Mouse (Mus musculus): ENCODE measurements around the gene Olfr586. TPM values are rescaled to one million over a fixed set of nuclear protein-coding genes. Genes with fewer than 3 reads are reported as not detected.

Gene Olfr586
- polyA plus RNA-seq, 1 experiment: not detected

- Histone ChIP-seq H3K27me3 (ENCODE audit: control insufficient read depth, insufficient read depth, insufficient read length) (no peaks in the 10 kb centered on the region), H3K79me2 (ENCODE audit: control insufficient read depth, insufficient read depth) (no peaks in the 10 kb centered on the region), H3K4me2 (ENCODE audit: low read depth) (no peak within 1 kb of the TSS), H3K4me3 (no peak within 1 kb of the TSS), H3K36me3 (ENCODE audit: control insufficient read depth, insufficient read depth) (no peaks in the 10 kb centered on the region), H3ac (ENCODE audit: control insufficient read depth, insufficient read length) (no peak within 1 kb of the TSS)
- no peak for TF ChIP-seq TCF3 (IDR thresholded peaks at IDR 0.05; ENCODE audit: insufficient read length, low read depth)
- TF ChIP-seq MYOD1 (IDR thresholded peaks at IDR 0.05; ENCODE audit: control insufficient read depth in 1 of 3, insufficient read length in 2 of 3, low read depth in 2 of 3): no peak
- no peak for TF ChIP-seq MYOG (IDR thresholded peaks at IDR 0.05; ENCODE audit: control insufficient read depth in 1 of 3, insufficient read depth in 1 of 3, insufficient read length in 2 of 3, low read depth in 2 of 3)
- TF ChIP-seq MAX (IDR thresholded peaks at IDR 0.05; ENCODE audit: low read depth): no peak
These were observed 28.0 kb downstream of the Olfr586 start, which contains the start of gene Olfr585 for GRCm38 (mm10) chr7:103097420-103097819. TSS of gene Olfr585 (plus strand) at chr7:103097720.

- no peak for TF ChIP-seq E2F4 (IDR thresholded peaks at IDR 0.05; ENCODE audit: insufficient read depth)
- no peak for TF ChIP-seq MAX (IDR thresholded peaks at IDR 0.05; ENCODE audit: low read depth)
- H3ac ChIP-seq (ENCODE audit: control insufficient read depth, insufficient read length): no peak within 1 kb of the TSS
- H3K4me2 ChIP-seq (ENCODE audit: low read depth): no peak within 1 kb of the TSS
- H3K27me3 ChIP-seq (ENCODE audit: control insufficient read depth, insufficient read depth, insufficient read length): no peaks in the 10 kb centered on the region
- no peaks in the 10 kb centered on the region for H3K36me3 ChIP-seq (ENCODE audit: control insufficient read depth, insufficient read depth)
- H3K4me3 ChIP-seq: no peak within 1 kb of the TSS
- no peaks in the 10 kb centered on the region for H3K79me2 ChIP-seq (ENCODE audit: control insufficient read depth, insufficient read depth)
These were observed 43.9 kb downstream of the Olfr586 start, which contains the start of gene Olfr584 for GRCm38 (mm10) chr7:103081585-103081984. TSS of gene Olfr584 (plus strand) at chr7:103081885.

Other genes with a start within 250 kb of the Olfr586 start
- not detected for gene Olfr568, start 248.5 kb downstream of the Olfr586 start, polyA plus RNA-seq (2012; fragmentation: generic; extraction: Trizol)
- gene Olfr569, start 234.8 kb downstream of the Olfr586 start, polyA plus RNA-seq (2012; fragmentation: generic; extraction: Trizol): not detected
- not detected for gene Olfr570, start 231.1 kb downstream of the Olfr586 start, polyA plus RNA-seq (2012; fragmentation: generic; extraction: Trizol)
- gene Olfr571, start 208.1 kb downstream of the Olfr586 start, polyA plus RNA-seq (2012; fragmentation: generic; extraction: Trizol): not detected
- gene Olfr572, start 201.2 kb downstream of the Olfr586 start, polyA plus RNA-seq (2012; fragmentation: generic; extraction: Trizol): not detected
- gene Olfr573-ps1, start 183.1 kb downstream of the Olfr586 start, polyA plus RNA-seq (2012; fragmentation: generic; extraction: Trizol): not detected
- gene Olfr574, start 177.2 kb downstream of the Olfr586 start, polyA plus RNA-seq (2012; fragmentation: generic; extraction: Trizol): not detected
- not detected for gene Olfr575, start 166.9 kb downstream of the Olfr586 start, polyA plus RNA-seq (2012; fragmentation: generic; extraction: Trizol)
- not detected for gene Olfr576, start 163.0 kb downstream of the Olfr586 start, polyA plus RNA-seq (2012; fragmentation: generic; extraction: Trizol)
- gene Olfr577, start 149.7 kb downstream of the Olfr586 start, polyA plus RNA-seq (2012; fragmentation: generic; extraction: Trizol): not detected
- gene Olfr578, start 136.3 kb downstream of the Olfr586 start, polyA plus RNA-seq (2012; fragmentation: generic; extraction: Trizol): not detected
- not detected for gene Olfr582, start 87.6 kb downstream of the Olfr586 start, polyA plus RNA-seq (2012; fragmentation: generic; extraction: Trizol)
- not detected for gene Olfr583, start 74.3 kb downstream of the Olfr586 start, polyA plus RNA-seq (2012; fragmentation: generic; extraction: Trizol)
- gene Olfr584, start 43.8 kb downstream of the Olfr586 start, polyA plus RNA-seq (2012; fragmentation: generic; extraction: Trizol): not detected
- gene Olfr585, start 27.9 kb downstream of the Olfr586 start, polyA plus RNA-seq (2012; fragmentation: generic; extraction: Trizol): not detected
- gene Olfr588-ps1, start 15.2 kb upstream of the Olfr586 start, polyA plus RNA-seq (2012; fragmentation: generic; extraction: Trizol): not detected
- not detected for gene Olfr589, start 30.7 kb upstream of the Olfr586 start, polyA plus RNA-seq (2012; fragmentation: generic; extraction: Trizol)
- gene Olfr591, start 52.7 kb upstream of the Olfr586 start, polyA plus RNA-seq (2012; fragmentation: generic; extraction: Trizol): not detected
- gene Olfr592, start 59.2 kb upstream of the Olfr586 start, polyA plus RNA-seq (2012; fragmentation: generic; extraction: Trizol): not detected
- not detected for gene Olfr593, start 86.2 kb upstream of the Olfr586 start, polyA plus RNA-seq (2012; fragmentation: generic; extraction: Trizol)
- not detected for gene Olfr594, start 91.4 kb upstream of the Olfr586 start, polyA plus RNA-seq (2012; fragmentation: generic; extraction: Trizol)
- 0.05 TPM for gene Usp17ld, start 126.9 kb upstream of the Olfr586 start, polyA plus RNA-seq (2012; fragmentation: generic; extraction: Trizol)
- not detected for gene Olfr596, start 180.0 kb upstream of the Olfr586 start, polyA plus RNA-seq (2012; fragmentation: generic; extraction: Trizol)
- gene Olfr597, start 190.7 kb upstream of the Olfr586 start, polyA plus RNA-seq (2012; fragmentation: generic; extraction: Trizol): not detected
- not detected for gene Olfr598, start 197.9 kb upstream of the Olfr586 start, polyA plus RNA-seq (2012; fragmentation: generic; extraction: Trizol)
- not detected for gene Olfr599, start 210.3 kb upstream of the Olfr586 start, polyA plus RNA-seq (2012; fragmentation: generic; extraction: Trizol)
- gene Olfr600, start 224.0 kb upstream of the Olfr586 start, polyA plus RNA-seq (2012; fragmentation: generic; extraction: Trizol): not detected
- gene Olfr601, start 237.0 kb upstream of the Olfr586 start, polyA plus RNA-seq (2012; fragmentation: generic; extraction: Trizol): not detected

Measured in myocyte (in vitro differentiated cells).